Mouse (Mus musculus): ENCODE results near the gene Mbnl2.

Gene Mbnl2

DNA sequence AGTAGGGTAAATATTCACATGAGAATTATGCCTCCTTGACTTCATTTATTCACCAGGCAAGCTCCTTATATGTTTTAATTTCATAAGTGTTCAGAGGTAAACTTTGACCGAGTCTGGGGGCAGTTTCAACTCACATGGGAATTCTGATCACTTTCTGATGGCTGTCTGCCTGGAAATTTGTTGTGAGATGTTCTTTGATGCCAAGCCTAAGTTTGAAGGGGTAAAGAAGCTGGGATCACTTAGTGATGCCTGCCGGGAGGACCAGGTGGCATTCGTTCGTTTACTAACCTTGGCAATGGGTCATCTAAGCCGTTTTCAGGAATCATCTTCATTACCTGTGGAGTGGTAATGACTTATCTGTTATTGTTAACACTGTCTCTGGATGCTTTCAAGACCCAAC lies 23.0 kb downstream of the Mbnl2 start:
- no peak for DNase-seq

DNA sequence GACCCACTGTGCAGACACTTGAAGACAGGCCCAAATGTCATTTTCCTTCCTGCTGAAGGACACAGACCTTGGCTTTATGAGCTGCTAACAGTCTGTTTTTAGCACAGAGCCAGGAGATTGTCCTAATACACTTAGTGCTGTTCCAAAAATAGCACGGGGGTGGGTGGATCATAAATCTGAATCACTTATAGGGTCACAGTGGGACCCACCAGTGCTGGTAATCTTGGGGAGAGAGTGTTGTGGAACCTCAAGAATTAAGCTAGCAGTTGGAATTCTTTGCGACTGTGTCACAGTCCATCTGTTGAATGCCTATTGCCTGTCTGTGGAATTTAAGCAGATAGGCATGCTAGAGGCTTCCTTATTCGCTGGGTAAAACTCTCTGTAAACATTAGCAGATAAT lies 24.2 kb downstream of the Mbnl2 start:
- no peak for DNase-seq

DNA sequence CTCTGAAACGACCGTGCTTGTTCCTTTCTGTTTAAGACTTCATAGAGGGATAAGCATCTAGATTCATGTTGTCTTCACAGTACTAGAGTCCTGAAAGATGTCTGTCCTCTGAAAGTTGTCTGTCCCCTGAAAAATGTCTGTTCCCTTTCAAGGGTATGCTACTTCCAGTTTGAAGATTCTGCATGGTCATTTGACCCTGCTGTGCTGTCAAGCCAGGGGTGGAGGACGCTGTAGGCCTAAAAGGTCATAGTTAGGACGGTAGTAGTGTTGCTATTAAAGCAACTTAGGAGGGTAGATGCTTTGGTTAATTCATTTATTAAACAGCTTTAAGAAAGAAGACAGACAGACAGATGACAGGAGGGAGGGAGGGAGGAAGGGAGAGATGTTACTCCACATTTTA lies 24.7 kb downstream of the Mbnl2 start:
- DNase-seq = no peak

DNA sequence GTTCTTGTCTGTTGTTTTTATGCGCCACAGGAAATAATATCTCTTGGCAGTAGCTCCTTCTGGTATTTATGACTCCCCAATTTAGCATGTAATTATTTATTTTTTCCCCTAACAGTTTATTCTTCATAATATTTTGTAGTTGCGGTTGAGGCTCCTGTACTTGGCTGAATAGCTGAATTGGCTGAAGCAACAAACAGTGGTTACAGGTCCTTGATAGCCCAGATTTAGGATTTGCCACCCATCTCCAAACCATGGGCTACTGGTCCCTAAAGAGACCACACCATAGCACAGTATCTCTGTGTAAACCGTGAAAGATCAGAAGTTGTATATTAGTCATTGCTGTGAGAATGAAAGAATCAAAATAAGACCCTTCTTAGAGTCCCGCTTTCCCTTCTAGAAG lies 25.3 kb downstream of the Mbnl2 start:
- no peak for DNase-seq

DNA sequence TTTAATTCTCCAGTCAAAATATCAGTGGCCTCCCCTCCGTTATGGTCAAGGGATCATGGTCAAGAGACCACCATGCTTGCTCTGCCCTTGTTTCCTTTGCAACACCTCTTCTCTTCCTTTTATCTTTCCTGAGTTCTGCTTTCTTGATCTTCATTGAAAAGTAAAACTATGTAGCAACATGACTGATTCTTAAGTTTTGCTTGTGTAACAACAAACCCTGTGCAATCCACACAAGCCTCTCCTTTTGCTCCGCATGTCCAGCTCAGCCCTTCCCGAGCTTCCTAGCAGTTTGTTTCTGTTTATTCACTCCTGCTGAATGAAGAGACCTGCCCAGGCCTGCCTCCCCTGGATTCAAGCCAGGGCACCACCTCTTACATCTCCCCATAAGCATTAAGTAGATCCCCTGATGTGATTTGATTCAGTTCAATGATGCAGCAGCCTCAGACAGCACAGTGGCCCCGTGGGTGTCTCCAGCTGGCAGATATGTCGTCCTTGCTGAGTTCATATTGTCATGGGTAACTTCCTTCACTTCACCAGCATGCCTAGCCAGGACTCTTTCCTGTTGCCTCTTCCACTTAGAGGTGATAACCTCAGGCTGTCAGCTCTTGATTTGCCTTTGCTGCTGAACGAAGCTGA lies 27.6 kb downstream of the Mbnl2 start:
- no peak for DNase-seq

DNA sequence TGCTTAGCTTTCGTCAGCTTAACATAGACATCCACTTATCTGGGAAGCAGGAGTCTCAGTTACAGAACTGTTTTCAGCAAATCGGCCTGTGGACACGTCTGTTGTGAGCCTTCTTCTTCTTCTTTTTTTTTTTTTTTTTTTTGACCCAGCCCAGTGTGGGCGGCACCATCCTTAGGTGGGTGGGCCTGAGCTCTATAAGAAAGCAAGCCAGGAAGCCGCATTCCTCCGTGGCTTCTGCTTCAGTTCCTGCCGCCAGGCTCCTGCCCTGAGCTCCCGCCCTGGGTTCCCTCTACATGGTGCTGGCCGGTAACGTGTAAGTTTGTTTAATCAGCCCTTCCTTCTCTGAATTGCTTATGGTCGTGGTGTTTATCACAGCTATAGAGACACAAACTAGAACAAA lies 30.8 kb downstream of the Mbnl2 start:
- peak; percentile 52 for DNase-seq

DNA sequence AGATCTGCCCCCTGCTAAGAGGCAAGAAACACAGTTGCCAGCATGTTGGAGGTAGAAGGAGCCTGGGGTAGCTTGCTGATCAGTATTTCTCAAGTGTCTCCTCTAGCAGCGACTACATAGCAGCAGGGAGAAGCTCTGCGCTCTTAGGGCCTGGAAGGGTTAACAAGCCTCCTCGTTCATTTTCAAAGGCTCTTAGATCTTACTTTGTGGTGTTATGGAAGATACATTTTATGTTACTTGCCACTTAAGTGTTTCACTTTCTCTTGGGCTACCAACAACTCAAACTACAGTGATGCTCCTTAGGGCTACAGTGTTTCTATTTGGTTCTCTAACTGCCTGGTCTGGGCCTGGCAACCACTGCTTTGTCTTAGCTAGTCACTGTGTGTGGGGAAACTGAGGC lies 31.9 kb downstream of the Mbnl2 start:
- DNase-seq = no peak

DNA sequence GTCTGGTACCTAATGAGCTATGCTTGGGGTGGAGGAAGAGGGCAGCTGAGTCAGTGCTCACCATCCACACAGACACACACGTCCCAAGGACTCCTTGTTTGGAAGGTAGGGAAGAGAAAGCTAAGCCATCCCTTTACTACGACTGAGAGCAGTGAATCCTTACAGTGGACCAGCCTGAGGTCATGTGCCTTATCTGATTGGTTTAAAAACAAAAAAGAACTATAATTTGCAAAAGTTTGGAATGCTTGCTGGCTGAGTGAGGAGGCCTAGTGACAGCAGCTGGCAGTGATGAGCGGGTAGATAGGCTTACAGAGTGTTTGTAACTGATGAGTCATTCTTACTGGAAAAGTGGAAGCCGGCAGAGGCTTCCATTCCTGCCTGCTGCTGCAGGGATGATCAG lies 32.5 kb downstream of the Mbnl2 start:
- no peak for DNase-seq

DNA sequence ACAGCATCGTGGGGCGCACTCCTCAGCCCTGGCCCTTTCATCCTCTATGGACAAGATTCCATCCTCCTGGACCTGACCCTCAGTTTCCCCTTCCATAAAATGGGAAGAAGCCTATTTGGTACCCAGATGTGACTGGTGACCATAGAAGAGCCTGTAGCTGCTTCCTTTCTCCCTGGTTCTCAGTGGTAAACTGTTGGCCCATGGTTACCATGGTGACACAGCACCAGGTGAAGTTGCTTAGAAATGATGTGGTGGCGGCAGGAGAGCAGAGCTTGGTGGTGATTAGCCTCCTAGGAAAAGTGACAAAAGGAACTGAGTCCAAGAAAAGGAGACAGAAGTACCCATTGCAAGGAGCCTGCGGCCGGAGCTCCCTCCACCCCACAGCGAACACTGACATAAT lies 34.2 kb downstream of the Mbnl2 start:
- DNase-seq = no peak

DNA sequence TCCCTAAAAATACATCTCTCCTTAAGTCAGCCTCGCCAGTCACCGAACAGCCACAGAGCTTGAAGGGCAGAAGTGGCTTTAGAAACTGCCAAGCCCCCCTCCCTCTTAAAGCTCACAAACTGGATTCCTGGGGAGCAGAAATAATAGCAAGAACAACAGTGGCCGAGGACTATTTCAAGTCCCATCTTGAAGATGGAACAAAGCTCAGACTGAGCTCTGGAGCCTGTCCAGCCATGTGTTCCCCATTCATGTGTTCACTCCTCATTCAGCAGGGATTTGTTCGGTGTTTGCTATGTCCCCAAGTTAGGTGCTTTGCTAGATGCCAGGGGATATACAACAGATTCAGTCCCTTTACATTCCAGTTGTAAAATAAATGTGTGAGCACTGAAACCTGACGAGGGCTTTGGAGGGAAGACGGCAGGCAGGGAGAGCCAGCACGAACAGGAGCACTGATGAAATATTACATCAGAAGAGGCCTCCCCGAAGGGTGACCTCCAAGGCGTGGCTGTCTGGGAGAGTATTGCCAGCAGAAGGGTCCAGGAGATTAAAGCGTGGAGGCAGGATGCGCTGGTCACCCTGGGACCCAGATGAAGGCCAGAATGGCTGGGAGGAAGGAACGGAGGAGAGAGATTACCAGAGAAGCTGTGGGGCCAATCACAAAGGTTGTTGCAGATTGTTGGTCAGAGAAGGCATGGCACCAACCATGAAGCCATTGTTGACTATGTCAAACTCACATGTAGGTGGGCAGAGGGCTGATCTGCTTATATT lies 36.0 kb downstream of the Mbnl2 start:
- DNase-seq = no peak

DNA sequence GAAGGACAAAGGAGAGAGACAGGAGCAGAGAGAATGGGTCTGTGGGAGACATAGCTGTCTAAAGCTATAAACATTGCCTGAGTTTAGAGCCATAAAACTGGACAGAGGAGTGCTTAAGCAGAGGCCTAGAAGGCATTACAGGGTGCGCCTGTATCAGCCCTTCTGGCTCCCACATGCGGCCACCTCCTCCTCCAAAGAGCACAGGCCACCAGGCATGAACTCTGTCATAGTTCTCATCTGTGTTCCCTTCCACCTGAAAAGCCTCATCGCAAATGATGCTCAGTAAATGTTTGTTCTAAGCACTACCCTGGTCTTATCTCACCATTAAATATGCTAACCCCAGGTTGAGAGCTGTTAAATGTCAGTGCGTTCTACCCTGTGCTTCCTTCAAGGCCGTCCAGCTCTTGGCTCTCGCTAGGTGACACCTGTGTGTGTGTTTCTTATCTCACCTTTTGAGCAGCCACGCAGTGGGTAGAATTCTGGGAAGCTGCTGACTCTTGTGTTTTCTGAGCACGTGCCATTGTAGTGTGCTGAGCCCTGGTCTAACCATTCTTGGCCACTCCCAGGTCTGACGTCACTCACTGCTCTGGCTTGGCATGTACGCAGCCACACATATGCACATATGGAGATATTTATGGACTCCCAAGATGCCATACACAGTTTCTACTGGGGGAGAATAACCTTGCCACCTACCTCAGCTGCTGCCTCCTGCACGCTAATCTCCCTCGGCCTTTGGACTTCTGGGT lies 37.4 kb downstream of the Mbnl2 start:
- no peak for DNase-seq

DNA sequence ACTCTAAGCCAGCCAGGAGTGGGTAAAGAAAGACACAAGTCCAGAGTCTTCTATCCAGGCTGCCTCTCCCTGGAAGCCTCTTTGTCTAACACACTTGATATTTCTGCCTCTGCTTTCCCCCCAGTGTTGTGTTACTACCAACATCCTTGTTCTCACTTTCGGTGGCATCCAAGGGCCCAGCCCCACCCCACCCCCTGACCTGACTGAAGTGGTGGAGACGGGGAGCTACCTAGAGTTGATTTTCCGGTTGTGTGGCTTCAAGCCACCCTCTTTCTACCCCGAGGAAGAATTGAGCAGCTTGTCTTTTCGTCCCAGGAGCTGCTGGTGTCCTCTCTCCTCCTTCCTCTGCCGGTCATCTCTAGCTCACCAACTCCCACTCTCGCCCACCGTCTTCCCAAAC lies 38.0 kb downstream of the Mbnl2 start:
- no peak for DNase-seq

DNA sequence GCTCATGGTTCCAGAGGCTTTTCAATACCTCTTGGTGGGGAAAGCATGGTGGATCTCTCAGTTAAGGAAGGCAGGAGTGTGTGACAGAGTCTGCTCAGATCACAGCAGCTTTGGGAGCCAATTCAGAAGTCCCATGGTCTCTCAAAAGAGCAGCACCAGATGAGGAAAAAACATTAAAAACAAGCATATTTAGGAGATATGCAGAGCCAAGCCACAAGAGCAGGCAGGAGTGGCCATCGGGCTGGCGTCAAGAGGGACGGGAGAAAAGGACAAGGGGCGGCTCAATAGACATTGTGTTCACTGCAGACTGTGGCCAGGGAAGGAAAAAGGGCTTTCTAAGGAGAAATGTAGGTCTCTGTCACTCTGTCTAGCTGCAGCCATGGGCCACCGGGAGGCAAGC lies 40.3 kb downstream of the Mbnl2 start:
- no peak for DNase-seq

DNA sequence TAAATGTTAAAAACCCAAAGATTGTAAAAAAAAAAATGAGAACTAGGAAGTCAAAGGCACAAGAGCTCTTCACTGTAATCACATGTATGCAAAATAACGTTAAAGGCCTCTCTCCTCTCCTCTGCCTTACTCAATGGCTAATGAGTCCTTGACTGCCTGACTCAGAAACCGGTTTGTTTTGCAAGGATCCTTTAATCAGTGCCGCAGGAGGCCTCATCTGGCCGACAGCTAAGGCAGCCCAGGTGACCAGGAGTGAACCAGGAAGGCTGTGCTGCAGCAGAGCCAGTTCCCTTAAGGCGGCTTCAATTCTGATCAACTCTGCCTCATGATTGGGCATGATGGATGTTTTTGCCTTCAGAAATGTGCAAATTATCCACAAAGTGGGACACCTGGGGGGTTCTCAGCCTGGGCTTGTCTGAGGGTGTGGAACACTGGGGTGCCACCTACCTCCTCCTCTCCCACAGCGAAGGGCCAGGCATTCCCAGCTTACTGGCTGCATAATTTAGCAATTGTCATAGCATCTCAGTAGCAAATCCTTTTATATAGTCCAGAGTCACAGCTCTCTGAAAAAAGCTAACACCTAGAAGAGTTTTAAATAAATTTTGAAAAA lies 43.0 kb downstream of the Mbnl2 start:
- DNase-seq = no peak

DNA sequence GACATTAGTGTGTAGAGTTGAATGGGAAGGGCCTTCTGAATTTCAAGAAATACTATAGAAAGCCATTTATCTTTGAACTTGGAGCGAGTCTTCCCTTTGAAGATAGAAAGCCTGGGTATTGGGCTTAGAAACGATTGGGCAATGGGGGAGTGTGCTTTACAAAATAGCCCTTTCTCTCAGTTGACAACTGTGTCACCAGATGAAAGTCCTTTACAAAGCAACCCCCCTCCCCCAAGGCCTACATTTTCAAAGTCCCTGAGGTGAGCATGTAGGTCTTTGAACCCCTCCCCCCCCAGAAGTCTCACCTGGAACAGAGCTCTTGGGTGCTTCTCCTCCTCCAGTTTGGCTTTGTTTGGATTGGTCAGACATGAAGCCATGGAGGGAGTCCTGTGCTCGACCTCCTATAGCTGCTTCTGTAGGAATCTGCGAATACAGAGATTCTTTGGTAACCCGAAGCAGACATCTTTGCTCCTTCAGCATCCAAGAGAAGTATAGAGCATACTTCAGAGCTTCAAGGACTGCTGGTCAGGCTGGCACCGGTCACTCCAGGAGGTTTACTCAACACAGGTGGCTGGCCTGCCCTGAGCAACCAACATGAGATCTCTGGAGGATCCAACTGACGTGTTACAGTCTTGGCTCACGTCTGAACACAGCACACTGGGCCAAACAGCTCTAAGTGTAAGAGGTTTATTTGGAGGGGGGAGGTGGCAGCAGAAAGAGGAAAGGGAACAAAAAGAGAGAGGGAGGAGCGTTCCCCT lies 43.7 kb downstream of the Mbnl2 start:
- DNase-seq = no peak

DNA sequence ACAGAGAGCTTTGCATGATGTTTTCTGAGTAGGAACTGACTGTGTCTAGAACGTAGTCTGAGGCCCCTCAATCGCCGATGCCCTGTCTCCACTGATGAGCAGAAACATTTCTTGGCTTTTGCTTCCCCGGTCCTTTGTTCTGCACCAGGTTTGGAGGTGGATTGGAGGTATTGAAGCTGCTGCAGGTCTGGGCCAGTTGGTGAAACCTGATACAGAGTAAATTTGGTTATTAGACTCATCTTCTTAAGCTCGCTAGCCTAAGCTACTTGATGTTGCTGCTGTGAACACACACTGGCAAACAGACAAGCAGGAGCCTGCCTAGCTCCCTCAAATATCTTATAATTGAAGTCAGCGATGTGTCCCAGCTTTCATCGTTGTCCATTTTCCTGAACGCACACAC lies 46.6 kb downstream of the Mbnl2 start:
- DNase-seq = no peak

DNA sequence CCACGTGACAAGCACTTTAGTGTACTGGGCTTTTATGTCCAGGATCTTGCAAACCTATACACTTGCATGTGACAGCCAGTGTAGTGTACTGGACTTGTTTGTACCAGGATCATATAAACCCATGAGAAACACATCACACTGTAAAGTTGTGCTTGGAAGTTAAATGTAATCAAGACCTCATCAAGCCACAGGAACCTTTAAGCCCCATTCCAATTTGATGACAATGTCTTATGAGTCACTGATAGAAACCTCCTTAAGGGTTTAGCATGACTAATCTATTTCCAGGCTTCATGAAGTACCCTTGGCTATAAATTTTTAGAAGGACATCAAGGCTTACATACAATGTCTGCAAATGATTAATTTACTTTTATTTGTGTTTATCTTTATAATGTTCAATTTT lies 47.6 kb downstream of the Mbnl2 start:
- DNase-seq = no peak

DNA sequence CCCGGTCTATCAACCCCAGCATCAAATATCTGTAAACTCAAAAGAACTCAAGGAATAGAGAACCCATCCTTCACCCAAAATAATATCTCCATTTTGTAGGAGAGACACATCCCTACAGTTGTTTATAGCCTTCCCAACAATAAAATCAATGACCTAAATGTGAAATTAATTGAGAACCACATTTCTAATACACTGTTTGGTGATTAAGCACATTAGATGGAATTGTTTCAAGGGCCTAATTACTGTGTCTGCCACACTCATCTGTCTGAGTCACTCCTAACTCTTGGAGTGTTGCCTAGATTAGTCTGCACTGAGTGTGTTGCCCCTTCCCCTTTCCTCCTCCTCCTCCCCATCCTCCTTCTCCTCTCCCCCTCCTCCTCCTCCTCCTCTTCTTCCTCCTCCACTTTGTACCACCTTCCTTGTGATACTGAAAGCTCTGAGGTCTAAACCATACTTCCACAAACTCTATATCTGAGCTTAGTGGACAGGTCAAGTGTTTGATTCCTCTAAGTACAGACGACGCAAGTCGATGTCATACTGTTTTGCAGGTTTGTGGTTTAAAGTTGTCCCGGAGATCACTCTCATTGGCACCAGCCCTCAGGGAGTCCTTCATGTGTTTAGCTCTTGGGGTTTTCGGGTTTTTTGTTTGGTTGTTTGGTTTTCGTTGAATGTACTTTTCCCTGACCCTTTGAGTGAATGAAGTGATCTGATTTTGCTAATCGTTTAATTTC lies 48.8 kb downstream of the Mbnl2 start:
- DNase-seq = no peak

DNA sequence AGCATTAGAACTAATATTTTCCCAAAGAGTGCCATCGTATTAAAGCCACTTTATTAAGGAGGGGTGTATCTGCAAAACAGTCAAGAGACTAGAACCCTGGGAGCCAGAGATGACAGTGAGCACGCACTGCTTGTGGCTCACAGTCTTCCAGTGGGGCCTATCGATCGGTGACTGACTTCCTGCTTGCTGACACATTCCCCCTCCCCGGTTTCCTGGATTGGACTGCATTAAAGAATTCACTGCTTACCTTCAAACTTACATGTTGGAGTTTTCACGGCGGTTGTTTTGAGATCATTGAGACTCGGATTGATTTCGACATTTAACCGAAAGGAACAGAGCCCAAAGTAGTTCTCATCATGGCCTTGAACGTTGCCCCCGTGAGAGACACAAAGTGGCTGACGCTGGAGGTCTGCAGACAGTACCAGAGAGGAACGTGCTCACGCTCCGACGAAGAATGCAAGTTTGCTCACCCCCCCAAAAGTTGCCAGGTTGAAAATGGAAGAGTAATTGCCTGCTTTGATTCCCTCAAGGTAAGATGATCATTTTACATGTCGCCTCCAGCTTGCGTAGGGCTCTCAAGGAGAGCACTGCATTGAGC lies 49.5 kb downstream of the Mbnl2 start:
- DNase-seq = no peak

DNA sequence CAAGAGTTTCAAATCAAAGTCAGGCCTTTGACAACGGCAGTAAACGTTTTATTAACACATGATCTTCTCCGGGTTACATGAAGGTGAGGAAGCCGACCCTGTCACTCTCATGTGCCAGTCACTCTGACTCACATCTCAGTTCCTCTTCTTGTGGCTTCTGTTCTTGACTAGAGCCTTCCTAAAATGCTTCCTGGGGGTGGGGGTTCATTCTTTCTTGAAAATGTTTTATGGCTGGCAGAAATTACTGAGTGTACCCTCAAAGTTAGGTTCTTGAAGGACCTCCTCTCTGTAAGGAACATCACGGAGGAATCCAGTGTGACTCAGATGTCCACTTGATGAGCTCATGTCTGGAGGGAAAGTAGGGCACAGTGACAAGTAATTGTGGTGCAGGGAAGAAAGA lies 50.2 kb downstream of the Mbnl2 start:
- no peak for DNase-seq

DNA sequence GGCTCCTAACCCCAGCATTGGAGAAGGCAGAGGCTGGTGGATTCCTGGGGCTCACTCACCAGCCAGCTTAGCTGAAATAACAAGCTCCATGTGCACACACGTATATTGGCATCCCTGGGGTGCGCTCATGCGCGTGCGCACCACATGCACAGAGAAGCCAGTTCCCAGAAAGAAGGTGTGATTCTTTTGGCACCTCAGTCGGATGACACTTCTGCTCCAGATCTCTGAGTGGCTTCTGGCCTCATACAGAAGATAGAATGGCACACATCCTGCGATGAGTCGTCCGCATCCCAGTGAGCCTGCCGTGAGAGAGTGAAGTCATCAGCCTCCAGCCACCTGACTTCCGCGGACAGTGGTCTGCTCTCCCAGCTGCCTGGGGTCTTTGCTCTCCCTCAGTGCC lies 55.0 kb downstream of the Mbnl2 start:
- DNase-seq = no peak

Measured in liver (tissue).